Mouse (Mus musculus) C3H10T1/2 (cell line): Measurements from ENCODE around the gene Atraid. TPM values are rescaled to one million over a fixed set of nuclear protein-coding genes. Genes with fewer than 3 reads are reported as not detected.

Source experiments
- polyA plus RNA-seq, 2 experiments: library from polyadenylated mRNA; unstranded; fragments of >200 nt; fragmentation: generic; extraction: Trizol; gene quantifications; one replicate each; pipeline ENCODE4 v1.2.1; 2012; ENCODE audit warnings: missing spikeins in 2 of 2

Gene Atraid
- polyA plus RNA-seq, result 100 to 1,000 TPM in 1 of 2 experiments, 10 to 100 TPM in 1; 87.3 to 332 TPM

GRCm38 (mm10) chr5:31047848-31048762 is at the start of gene Atraid:
TSS of gene Atraid (plus strand) at chr5:31048312.

GRCm38 (mm10) chr5:31048763-31049641 is 890 bp downstream of the Atraid start, which contains the start of gene Slc5a6:
TSS of gene Slc5a6 (minus strand) at chr5:31048924.

GRCm38 (mm10) chr5:31054261-31055215 is 6.4 kb downstream of the Atraid start, which contains the start of gene Cad:
TSS of gene Cad (plus strand) at chr5:31054780.

Other genes starting within 250 kb of the Atraid start
- gene Mapre3, start 233.7 kb upstream of the Atraid start, polyA plus RNA-seq, result 10 to 100 TPM; 15.0 to 44.0 TPM
- gene Tmem214, start 180.3 kb upstream of the Atraid start, polyA plus RNA-seq, result 10 to 100 TPM; 49.8 to 61.3 TPM
- gene Agbl5, start 159.6 kb upstream of the Atraid start, polyA plus RNA-seq, result 10 to 100 TPM in 1 of 2 experiments, 1 to 10 TPM in 1; 3.0 to 14.2 TPM
- 100 to 1,000 TPM; 358 to 516 TPM for gene Ost4, start 140.5 kb upstream of the Atraid start, polyA plus RNA-seq
- 100 to 1,000 TPM in 1 of 2 experiments, 10 to 100 TPM in 1; 72.2 to 299 TPM for gene Emilin1, start 134.9 kb upstream of the Atraid start, polyA plus RNA-seq
- 10 to 100 TPM in 1 of 2 experiments, 1 to 10 TPM in 1; 4.2 to 16.0 TPM for gene Khk, start 126.9 kb upstream of the Atraid start, polyA plus RNA-seq
- 10 to 100 TPM in 1 of 2 experiments, 1 to 10 TPM in 1; 7.5 to 26.7 TPM for gene Cgref1, start 102.7 kb upstream of the Atraid start, polyA plus RNA-seq
- gene Preb, start 88.0 kb upstream of the Atraid start, polyA plus RNA-seq, result 100 to 1,000 TPM; 101 to 115 TPM
- under 1 TPM; 0.01 to 0.09 TPM for gene Tcf23, start 79.7 kb upstream of the Atraid start, polyA plus RNA-seq
- 1 to 10 TPM; 4.7 to 5.6 TPM for gene Slc5a6, start 612 bp downstream of the Atraid start, polyA plus RNA-seq
- 10 to 100 TPM; 17.9 to 34.9 TPM for gene Cad, start 6.5 kb downstream of the Atraid start, polyA plus RNA-seq
- not detected for gene Dnajc5g, start 58.0 kb downstream of the Atraid start, polyA plus RNA-seq
- gene Slc30a3, start 59.9 kb downstream of the Atraid start, polyA plus RNA-seq, result 1 to 10 TPM in 1 of 2 experiments, under 1 TPM in 1; 0.47 to 3.0 TPM
- gene Trim54, start 68.4 kb downstream of the Atraid start, polyA plus RNA-seq, result under 1 TPM; 0.04 to 0.61 TPM
- not detected for gene Ucn, start 90.5 kb downstream of the Atraid start, polyA plus RNA-seq
- 10 to 100 TPM; 21.8 to 85.3 TPM for gene Mpv17, start 105.9 kb downstream of the Atraid start, polyA plus RNA-seq
- gene Gm29609, start 131.6 kb downstream of the Atraid start, polyA plus RNA-seq, result 1 to 10 TPM in 1 of 2 experiments, under 1 TPM in 1; 0.32 to 2.0 TPM
- 10 to 100 TPM; 17.7 to 36.2 TPM for gene Gtf3c2, start 131.8 kb downstream of the Atraid start, polyA plus RNA-seq
- 100 to 1,000 TPM; 166 to 169 TPM for gene Snx17, start 144.9 kb downstream of the Atraid start, polyA plus RNA-seq
- gene Eif2b4, start 145.1 kb downstream of the Atraid start, polyA plus RNA-seq, result 10 to 100 TPM; 36.4 to 57.5 TPM
- 10 to 100 TPM in 1 of 2 experiments, 1 to 10 TPM in 1; 8.8 to 22.4 TPM for gene Zfp513, start 154.0 kb downstream of the Atraid start, polyA plus RNA-seq
- gene Ppm1g, start 172.4 kb downstream of the Atraid start, polyA plus RNA-seq, result 100 to 1,000 TPM in 1 of 2 experiments, 10 to 100 TPM in 1; 90.1 to 144 TPM
- 100 to 1,000 TPM in 1 of 2 experiments, 10 to 100 TPM in 1; 54.1 to 114 TPM for gene Nrbp1, start 192.6 kb downstream of the Atraid start, polyA plus RNA-seq
- gene Gm9970, start 192.9 kb downstream of the Atraid start, polyA plus RNA-seq, result under 1 TPM in 1 of 2 experiments, not detected in 1; 0.33 TPM
- 1 to 10 TPM in 1 of 2 experiments, under 1 TPM in 1; 0.06 to 4.5 TPM for gene Krtcap3, start 203.4 kb downstream of the Atraid start, polyA plus RNA-seq
- gene Ift172, start 242.8 kb downstream of the Atraid start, polyA plus RNA-seq, result 10 to 100 TPM in 1 of 2 experiments, 1 to 10 TPM in 1; 6.9 to 36.9 TPM
- 10 to 100 TPM; 18.9 to 26.1 TPM for gene Fndc4, start 247.8 kb downstream of the Atraid start, polyA plus RNA-seq
- not detected for gene Gckr, start 249.1 kb downstream of the Atraid start, polyA plus RNA-seq